Mouse (Mus musculus) c-Kit-positive CD71-positive TER-119-negative erythroid progenitor cells, embryonic 14.5 days (primary cell): ENCODE data around the gene Zbtb7a.
"Not testable (repeated sequence)": the region's sequence is repeated elsewhere in the genome, so short reads cannot be mapped to it uniquely, and the experiment has no call there.

Experiments
- DNase-seq: peaks from one replicate; pipeline ENCODE4 v3.0.0-alpha.2; 2013; ENCODE audit warnings: low read depth

Zbtb7a gene

GRCm38 (mm10) chr10:81168521-81169244, 33.7 kb downstream of the Zbtb7a start:
- peak; percentile 93 for DNase-seq

GRCm38 (mm10) chr10:81169411-81169900, 34.4 kb downstream of the Zbtb7a start:
- DNase-seq = not testable (repeated sequence)

- peak; percentile 75 for DNase-seq
Measured at GRCm38 (mm10) chr10:81173132-81173531, 38.1 kb downstream of the Zbtb7a start.

- peak; percentile 84 for DNase-seq
Measured at GRCm38 (mm10) chr10:81174617-81175344, 39.8 kb downstream of the Zbtb7a start.

GRCm38 (mm10) chr10:81175345-81175701, 40.3 kb downstream of the Zbtb7a start:
- not testable (repeated sequence) for DNase-seq

- no peak for DNase-seq
Measured at GRCm38 (mm10) chr10:81175936-81176465, 41.0 kb downstream of the Zbtb7a start.

GRCm38 (mm10) chr10:81176466-81177271, 41.6 kb downstream of the Zbtb7a start, which contains the start of gene Eef2:
Eef2 (plus strand) TSS chr10:81176631.
- peak; percentile 93 for DNase-seq

GRCm38 (mm10) chr10:81177491-81177925, 42.5 kb downstream of the Zbtb7a start:
- DNase-seq = no peak

GRCm38 (mm10) chr10:81177958-81178712, 43.1 kb downstream of the Zbtb7a start:
- no peak for DNase-seq

- DNase-seq = no peak
Measured at GRCm38 (mm10) chr10:81178927-81179326, 43.9 kb downstream of the Zbtb7a start.

- DNase-seq = no peak
Measured at GRCm38 (mm10) chr10:81179451-81180342, 44.7 kb downstream of the Zbtb7a start.

- no peak for DNase-seq
Measured at GRCm38 (mm10) chr10:81180946-81181345, 45.9 kb downstream of the Zbtb7a start.

GRCm38 (mm10) chr10:81181860-81182259, 46.8 kb downstream of the Zbtb7a start:
- not testable (repeated sequence) for DNase-seq

- peak; percentile 99 for DNase-seq
Measured at GRCm38 (mm10) chr10:81182336-81183333, 47.6 kb downstream of the Zbtb7a start, which contains the start of gene Dapk3. Dapk3 (plus strand) TSS chr10:81183005.

GRCm38 (mm10) chr10:81183805-81184204, 48.8 kb downstream of the Zbtb7a start, which contains the start of gene 4930442H23Rik:
4930442H23Rik (minus strand) TSS chr10:81183849.
- DNase-seq = no peak

GRCm38 (mm10) chr10:81184765-81185164, 49.7 kb downstream of the Zbtb7a start:
- no peak for DNase-seq

GRCm38 (mm10) chr10:81187161-81187560, 52.1 kb downstream of the Zbtb7a start:
- no peak for DNase-seq

GRCm38 (mm10) chr10:81189821-81190220, 54.8 kb downstream of the Zbtb7a start:
- no peak for DNase-seq
